Mouse (Mus musculus) myocyte (in vitro differentiated cells): ENCODE results near the gene Sema4b. TPM values are rescaled to one million over a fixed set of nuclear protein-coding genes. Genes with fewer than 3 reads are reported as not detected.

Source experiments
- H3K27me3 ChIP-seq: one replicate; pipeline ENCODE4 v1.6.1; 2011; ENCODE audit not compliant: control insufficient read depth, insufficient read depth, insufficient read length
- H3K36me3 ChIP-seq: one replicate; pipeline ENCODE4 v1.6.1; 2011; ENCODE audit not compliant: control insufficient read depth, insufficient read depth
- H3K4me2 ChIP-seq: one replicate; pipeline ENCODE4 v1.6.1; 2011; ENCODE audit warnings: low read depth, control low read depth
- H3K4me3 ChIP-seq: one replicate; pipeline ENCODE4 v1.5.1; 2011; ENCODE audit warnings: mild to moderate bottlenecking, control low read depth, moderate library complexity
- H3K79me2 ChIP-seq: one replicate; pipeline ENCODE4 v1.6.1; 2011; ENCODE audit not compliant: control insufficient read depth, insufficient read depth
- H3ac ChIP-seq: one replicate; pipeline ENCODE4 v1.6.1; 2011; ENCODE audit not compliant: control insufficient read depth, insufficient read length
- CEBPB ChIP-seq: IDR thresholded peaks from 2 replicates; pipeline ENCODE4 v1.6.1; 2011; ENCODE audit warnings: mild to moderate bottlenecking, moderate library complexity; ENCODE audit not compliant: poor library complexity, insufficient read depth, severe bottlenecking
- E2F4 ChIP-seq: IDR thresholded peaks from one replicate; pipeline ENCODE4 v1.6.1; 2011; ENCODE audit warnings: mild to moderate bottlenecking, control low read depth, moderate library complexity; ENCODE audit not compliant: insufficient read depth
- MAX ChIP-seq: IDR thresholded peaks from one replicate; pipeline ENCODE4 v1.6.1; 2011; ENCODE audit warnings: low read depth, mild to moderate bottlenecking, control low read depth
- MYOD1 ChIP-seq, 3 experiments: IDR thresholded peaks; one replicate each; pipeline ENCODE4 v1.6.1; 2011; ENCODE audit warnings: control low read depth in 2 of 3, low read depth in 2 of 3, mild to moderate bottlenecking in 2 of 3, moderate library complexity in 1 of 3; ENCODE audit not compliant: insufficient read length in 2 of 3, control insufficient read depth in 1 of 3
- MYOG ChIP-seq, 3 experiments: IDR thresholded peaks; one replicate each; pipeline ENCODE4 v1.6.1; 2011; ENCODE audit warnings: control low read depth in 2 of 3, low read depth in 2 of 3, mild to moderate bottlenecking in 2 of 3; ENCODE audit not compliant: insufficient read length in 2 of 3, control insufficient read depth in 1 of 3, insufficient read depth in 1 of 3
- POLR2A ChIP-seq: IDR thresholded peaks from one replicate; pipeline ENCODE4 v1.6.1; 2011; ENCODE audit warnings: low read depth, mild to moderate bottlenecking, control low read depth, moderate library complexity; ENCODE audit not compliant: insufficient read length
- POLR2AphosphoS2 ChIP-seq: IDR thresholded peaks from one replicate; pipeline ENCODE4 v1.6.1; 2011; ENCODE audit warnings: low read depth, control low read depth; ENCODE audit not compliant: insufficient read length
- REST ChIP-seq: IDR thresholded peaks from one replicate; pipeline ENCODE4 v1.6.1; 2011; ENCODE audit warnings: mild to moderate bottlenecking, control low read depth, moderate library complexity; ENCODE audit not compliant: insufficient read depth, insufficient read length
- SRF ChIP-seq: IDR thresholded peaks from one replicate; pipeline ENCODE4 v1.6.1; 2011; ENCODE audit warnings: low read depth; ENCODE audit not compliant: control insufficient read depth, insufficient read length
- TCF12 ChIP-seq: IDR thresholded peaks from one replicate; pipeline ENCODE4 v1.6.1; 2011; ENCODE audit warnings: mild to moderate bottlenecking, control low read depth; ENCODE audit not compliant: poor library complexity, insufficient read depth, severe bottlenecking
- TCF3 ChIP-seq: IDR thresholded peaks from one replicate; pipeline ENCODE4 v1.6.1; 2011; ENCODE audit warnings: low read depth, control low read depth; ENCODE audit not compliant: insufficient read length
- USF1 ChIP-seq: IDR thresholded peaks from one replicate; pipeline ENCODE4 v1.6.1; 2011; ENCODE audit warnings: low read depth, mild to moderate bottlenecking, control low read depth, moderate library complexity
- polyA plus RNA-seq: library from polyadenylated mRNA; unstranded; fragments of >200 nt; fragmentation: generic; extraction: Trizol; gene quantifications from one replicate; pipeline ENCODE4 v1.2.1, GENCODE M21; 2012; ENCODE audit warnings: missing spikeins

Gene Sema4b
- polyA plus RNA-seq, 1 experiment = 11.4 TPM

DNA sequence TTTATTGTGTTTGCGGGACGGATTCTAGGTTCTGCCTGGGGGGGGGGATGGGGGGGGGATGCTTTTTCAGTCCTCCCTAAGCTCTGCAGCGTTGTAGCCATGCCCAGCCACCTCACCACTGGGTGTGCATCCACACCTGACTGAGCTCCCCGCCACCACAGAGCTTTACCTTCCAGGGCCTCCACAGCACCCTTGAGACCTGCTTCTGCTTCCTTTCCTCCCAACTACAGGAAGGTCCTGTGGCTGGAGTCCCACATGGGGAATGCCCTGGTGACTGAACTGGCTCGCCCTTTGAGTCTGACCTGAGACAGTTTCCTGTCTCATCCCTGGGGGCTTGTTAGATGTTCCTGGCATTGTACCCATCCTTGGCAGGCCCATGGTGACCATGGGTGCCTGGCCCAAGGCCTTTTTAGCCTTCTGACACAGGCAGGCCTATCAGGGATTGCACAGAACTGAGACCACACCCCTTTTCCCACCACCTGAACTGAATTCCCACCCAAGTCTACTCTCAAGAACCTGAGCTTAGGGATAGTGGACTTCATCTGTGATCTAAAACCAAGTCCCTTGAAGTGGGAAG is 14.4 kb downstream of the Sema4b start:
- H3K4me2 ChIP-seq = no peak overlapping the region
- no peaks in the 10 kb centered on the region for H3K27me3 ChIP-seq
- H3K79me2 ChIP-seq = peaks cover 72% of the 10 kb centered on the region
- H3K36me3 ChIP-seq = no peaks in the 10 kb centered on the region
- no peak overlapping the region for H3K4me3 ChIP-seq
- no peak overlapping the region for H3ac ChIP-seq
- no peak for TF ChIP-seq TCF3
- no peak for TF ChIP-seq POLR2AphosphoS2
- no peak for TF ChIP-seq USF1
- no peak for TF ChIP-seq REST
- TF ChIP-seq MAX = no peak
- TF ChIP-seq MYOD1 (IDR thresholded peaks at IDR 0.05; ENCODE audit: control insufficient read depth in 1 of 3, insufficient read length in 2 of 3, low read depth in 2 of 3) = no peak
- TF ChIP-seq E2F4 = no peak
- no peak for TF ChIP-seq TCF12
- no peak for TF ChIP-seq POLR2A
- no peak for TF ChIP-seq MYOG (IDR thresholded peaks at IDR 0.05; ENCODE audit: control insufficient read depth in 1 of 3, insufficient read depth in 1 of 3, insufficient read length in 2 of 3, low read depth in 2 of 3)
- TF ChIP-seq SRF = no peak
- TF ChIP-seq CEBPB = no peak

DNA sequence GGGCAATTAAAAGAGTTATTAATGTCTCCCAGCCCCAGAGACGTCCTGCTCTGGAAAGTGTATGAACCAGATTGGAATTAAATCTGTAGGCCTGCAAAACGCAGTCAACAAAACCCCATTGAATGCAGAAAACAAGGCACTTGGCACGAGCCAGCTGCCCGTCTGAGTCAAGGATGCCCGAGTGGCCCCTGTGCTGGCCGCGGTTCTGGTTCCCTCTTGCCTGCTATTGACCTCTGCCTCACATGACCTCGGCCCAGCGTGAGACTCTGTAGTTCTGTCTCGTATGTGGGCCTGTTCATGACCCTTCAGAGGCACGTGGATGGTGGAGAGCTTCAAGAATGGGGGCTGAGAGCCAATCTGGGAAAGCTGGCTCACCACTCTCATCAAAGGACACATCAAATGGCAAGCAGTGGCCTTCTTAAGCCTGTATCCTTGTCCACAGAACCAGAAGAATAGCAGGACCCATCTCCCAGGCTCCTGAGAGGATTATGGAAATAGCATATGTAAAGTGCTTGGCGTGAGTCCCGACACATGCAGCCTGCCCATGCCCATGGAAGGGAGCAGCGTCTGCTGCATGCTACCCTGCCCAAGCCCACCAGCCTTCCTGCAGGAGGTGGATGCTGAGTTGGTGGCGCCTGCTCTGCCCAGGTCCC is 15.4 kb downstream of the Sema4b start:
- H3K4me3 ChIP-seq = no peak overlapping the region
- H3K79me2 ChIP-seq = peaks cover 81% of the 10 kb centered on the region
- H3K4me2 ChIP-seq = no peak overlapping the region
- TF ChIP-seq CEBPB (no peak), POLR2AphosphoS2 (peak; percentile 11)
- no peaks in the 10 kb centered on the region for H3K36me3 ChIP-seq
- no peaks in the 10 kb centered on the region for H3K27me3 ChIP-seq
- H3ac ChIP-seq = no peak overlapping the region

DNA sequence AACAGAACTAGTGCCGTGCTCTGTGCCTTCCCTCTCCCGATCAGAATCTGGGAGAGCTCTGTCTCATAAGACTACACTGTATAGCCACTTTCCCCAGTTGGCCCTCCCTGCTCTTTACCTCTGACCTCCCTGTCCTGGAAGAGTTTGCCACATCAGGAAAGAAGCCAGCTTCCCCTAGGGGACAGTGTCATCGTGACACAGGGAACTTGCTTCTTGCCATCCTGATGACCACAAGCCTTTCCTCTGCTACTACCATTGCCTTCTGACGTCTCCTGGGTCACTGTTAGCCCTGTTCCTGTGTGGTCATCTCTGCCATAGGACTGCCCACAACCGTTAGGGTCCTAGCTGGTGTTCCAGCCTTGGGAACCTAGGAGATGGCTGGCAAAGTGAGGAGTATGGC is 16.3 kb downstream of the Sema4b start:
- TF ChIP-seq MYOD1 (IDR thresholded peaks at IDR 0.05; ENCODE audit: control insufficient read depth in 1 of 3, insufficient read length in 2 of 3, low read depth in 2 of 3) (no peak), MAX (no peak), MYOG (IDR thresholded peaks at IDR 0.05; ENCODE audit: control insufficient read depth in 1 of 3, insufficient read depth in 1 of 3, insufficient read length in 2 of 3, low read depth in 2 of 3) (no peak), E2F4 (no peak), TCF3 (no peak)
- Histone ChIP-seq H3K27me3 (no peaks in the 10 kb centered on the region), H3K4me2 (no peak overlapping the region), H3K36me3 (no peaks in the 10 kb centered on the region), H3K4me3 (no peak overlapping the region), H3K79me2 (peaks cover 91% of the 10 kb centered on the region), H3ac (no peak overlapping the region)

DNA sequence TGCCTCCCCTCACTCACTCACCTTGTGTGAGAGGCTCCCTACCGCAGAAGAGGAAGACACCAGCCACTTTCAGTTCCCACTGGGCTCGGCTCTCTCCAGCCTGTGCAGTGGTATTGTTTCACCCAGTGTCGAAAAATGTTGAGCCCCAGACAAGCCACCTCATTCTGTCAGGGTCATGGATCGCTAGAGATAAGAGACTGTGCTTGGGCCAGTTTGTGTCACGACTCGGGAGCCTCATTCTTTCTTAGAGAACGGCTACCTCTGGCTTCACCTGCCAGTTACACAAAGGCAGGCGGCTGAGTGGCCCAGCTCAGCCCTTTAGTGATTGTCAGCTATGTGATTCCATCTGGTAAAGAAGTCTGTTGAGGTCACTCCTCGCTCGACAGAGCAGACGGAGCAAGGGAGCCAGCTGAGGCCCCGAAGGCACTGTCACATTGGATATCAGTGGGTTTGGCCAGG is 17.0 kb downstream of the Sema4b start:
- no peaks in the 10 kb centered on the region for H3K27me3 ChIP-seq
- no peak overlapping the region for H3K4me3 ChIP-seq
- H3ac ChIP-seq = no peak overlapping the region
- H3K4me2 ChIP-seq = no peak overlapping the region
- peaks cover 97% of the 10 kb centered on the region for H3K79me2 ChIP-seq
- H3K36me3 ChIP-seq = no peaks in the 10 kb centered on the region
- TF ChIP-seq POLR2AphosphoS2 (no peak), TCF12 (no peak), MYOD1 (IDR thresholded peaks at IDR 0.05; ENCODE audit: control insufficient read depth in 1 of 3, insufficient read length in 2 of 3, low read depth in 2 of 3) (no peak), SRF (no peak)

DNA sequence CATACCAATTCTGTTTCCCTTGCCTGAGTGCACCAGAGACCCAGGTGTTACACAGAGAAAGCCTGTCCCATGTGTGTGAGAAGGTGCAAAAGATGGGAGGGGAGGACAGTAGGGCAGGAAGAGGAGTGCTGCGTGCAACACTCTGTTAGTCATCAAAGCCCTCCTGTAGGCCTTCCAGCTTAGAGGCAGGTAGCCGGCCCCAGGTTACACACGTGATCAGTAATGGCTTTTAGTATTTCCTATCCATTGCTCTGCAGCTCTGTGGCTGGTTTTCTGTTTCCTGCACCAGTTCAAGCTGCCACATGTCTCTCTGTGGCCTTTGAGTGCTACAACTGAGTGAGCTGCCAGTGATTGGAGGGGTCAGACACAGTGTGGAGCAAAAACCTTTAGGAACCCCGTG is 17.7 kb downstream of the Sema4b start:
- H3ac ChIP-seq = no peak overlapping the region
- no peaks in the 10 kb centered on the region for H3K36me3 ChIP-seq
- H3K79me2 ChIP-seq = peaks cover 97% of the 10 kb centered on the region
- TF ChIP-seq E2F4 (no peak), MYOG (IDR thresholded peaks at IDR 0.05; ENCODE audit: control insufficient read depth in 1 of 3, insufficient read depth in 1 of 3, insufficient read length in 2 of 3, low read depth in 2 of 3) (no peak), TCF12 (no peak), SRF (no peak), MYOD1 (IDR thresholded peaks at IDR 0.05; ENCODE audit: control insufficient read depth in 1 of 3, insufficient read length in 2 of 3, low read depth in 2 of 3) (no peak), USF1 (no peak), MAX (no peak), TCF3 (no peak), POLR2AphosphoS2 (no peak), POLR2A (no peak), CEBPB (no peak), REST (no peak)
- no peaks in the 10 kb centered on the region for H3K27me3 ChIP-seq
- H3K4me2 ChIP-seq = peak overlapping the region; percentile 27
- no peak overlapping the region for H3K4me3 ChIP-seq
